Mouse (Mus musculus) stomach, postnatal 0 days (tissue): ENCODE results near the gene Nptx1.

Experiments
- CTCF ChIP-seq: IDR thresholded peaks from 2 replicates; pipeline ENCODE4 v1.5.1; 2016; ENCODE audit warnings: antibody characterized with exemption, low read depth, mild to moderate bottlenecking, moderate library complexity
- EP300 ChIP-seq: optimal IDR thresholded peaks from 2 replicates; pipeline ENCODE3; 2016; ENCODE audit warnings: antibody characterized with exemption

- no peak for TF ChIP-seq CTCF
- no peak for TF ChIP-seq EP300
Observed at GRCm38 (mm10) chr11:119523392-119523791, 24.2 kb downstream of the Nptx1 start.
